Mouse (Mus musculus) layer of hippocampus, adult 2 months (tissue): Measurements from ENCODE around the gene Kif26a. TPM values are rescaled to one million over a fixed set of nuclear protein-coding genes. Genes with fewer than 3 reads are reported as not detected.

Experiments
- DNase-seq, 2 experiments: peaks; one replicate each; pipeline ENCODE4 v3.0.0; 2022; ENCODE audit warnings: low spot score in 2 of 2
- H3K27ac ChIP-seq: fragments of 200-600 bp; 2 replicates; pipeline ENCODE4 v1.8.1; 2022
- H3K4me3 ChIP-seq: fragments of 200-600 bp; 2 replicates; pipeline ENCODE4 v1.8.1; 2022; ENCODE audit warnings: mild to moderate bottlenecking
- CTCF ChIP-seq: fragments of 200-600 bp; conservative IDR thresholded peaks from 2 replicates; pipeline ENCODE4 v1.8.1; 2022; ENCODE audit warnings: antibody characterized with exemption, mild to moderate bottlenecking, moderate library complexity
- total RNA-seq, 2 experiments: library from RNA; stranded (reverse); gene quantifications; 2 replicates each; pipeline ENCODE4 v1.2.3; 2021

The Kif26a gene
- total RNA-seq, 2 experiments from 2014 or later, result 5.0 to 5.8 TPM

GRCm38 (mm10) chr12:112184390-112184789 lies 38.4 kb downstream of the Kif26a start:
- DNase-seq, result no peak
- TF ChIP-seq CTCF, result peak; percentile 20; the same call in 1 of the 2 replicates
- no peak overlapping the region for H3K4me3 ChIP-seq
- peak overlapping the region; percentile 46; the same call in 1 of the 2 replicates for H3K27ac ChIP-seq

DNA sequence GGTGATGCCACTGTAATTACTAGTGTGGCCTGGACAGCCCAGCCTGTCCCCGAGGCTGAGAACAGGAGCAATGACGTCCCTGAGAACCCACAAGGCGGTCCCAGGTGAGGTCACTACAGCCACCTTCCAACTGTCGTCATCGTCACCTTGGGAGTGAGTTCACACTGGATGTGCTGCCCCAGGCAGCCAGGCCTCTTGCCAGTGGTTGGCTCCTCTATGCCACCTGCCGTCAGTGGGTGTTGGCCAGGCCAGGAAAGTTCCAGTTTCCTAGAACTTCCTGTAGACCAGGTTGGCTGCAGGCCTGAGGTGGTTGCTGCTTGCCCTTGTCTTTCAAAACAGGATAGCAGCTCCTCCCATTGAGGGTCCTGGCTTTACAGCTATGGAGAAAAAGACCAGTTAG lies 40.9 kb downstream of the Kif26a start:
- Histone ChIP-seq H3K27ac (no peak overlapping the region), H3K4me3 (no peak overlapping the region)
- no peak for DNase-seq
- no peak for TF ChIP-seq CTCF

DNA sequence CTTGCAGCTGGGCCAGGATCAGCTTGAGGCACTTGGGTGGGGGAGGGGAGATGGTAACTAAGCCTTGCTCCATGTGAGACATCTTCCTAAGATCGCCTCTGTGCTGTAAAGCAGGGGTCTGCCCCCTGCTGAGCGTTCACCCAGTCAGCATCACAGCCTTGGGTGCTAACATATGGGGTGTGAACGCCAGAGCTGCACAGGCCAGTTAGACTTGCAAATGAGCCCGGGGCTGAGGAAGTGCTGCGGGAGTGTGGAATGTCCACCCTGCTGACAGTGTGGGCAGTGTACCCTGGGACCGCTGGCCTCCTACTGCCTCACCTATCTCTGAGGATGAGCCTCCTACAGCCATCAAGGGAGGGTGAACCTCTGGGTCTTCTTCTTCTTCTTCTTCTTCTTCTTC lies 45.7 kb downstream of the Kif26a start:
- TF ChIP-seq CTCF, result no peak
- Histone ChIP-seq H3K4me3 (no peak overlapping the region), H3K27ac (no peak overlapping the region)
- no peak for DNase-seq

DNA sequence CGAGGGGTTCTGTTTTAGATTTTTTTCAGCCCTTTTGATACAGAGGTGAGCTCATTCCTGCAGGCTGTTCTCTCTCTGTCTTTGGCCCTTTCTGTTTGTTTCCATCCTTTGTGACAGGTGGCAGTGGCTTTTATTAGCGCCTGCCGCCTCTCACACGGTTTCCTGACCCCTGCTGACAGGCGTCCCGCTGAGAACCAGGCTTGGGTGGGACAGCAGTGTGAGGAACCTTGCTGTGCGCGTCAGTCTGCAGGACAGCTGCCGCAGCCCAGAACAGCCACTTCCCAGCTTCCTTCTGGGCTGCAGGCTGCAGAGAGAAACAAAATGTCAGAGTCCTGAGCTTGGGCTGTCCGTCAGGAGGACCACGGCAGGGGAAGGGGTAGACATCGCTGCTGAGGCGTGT lies 49.0 kb downstream of the Kif26a start:
- Histone ChIP-seq H3K4me3 (no peak overlapping the region), H3K27ac (no peak overlapping the region)
- no peak for TF ChIP-seq CTCF
- DNase-seq, result no peak

DNA sequence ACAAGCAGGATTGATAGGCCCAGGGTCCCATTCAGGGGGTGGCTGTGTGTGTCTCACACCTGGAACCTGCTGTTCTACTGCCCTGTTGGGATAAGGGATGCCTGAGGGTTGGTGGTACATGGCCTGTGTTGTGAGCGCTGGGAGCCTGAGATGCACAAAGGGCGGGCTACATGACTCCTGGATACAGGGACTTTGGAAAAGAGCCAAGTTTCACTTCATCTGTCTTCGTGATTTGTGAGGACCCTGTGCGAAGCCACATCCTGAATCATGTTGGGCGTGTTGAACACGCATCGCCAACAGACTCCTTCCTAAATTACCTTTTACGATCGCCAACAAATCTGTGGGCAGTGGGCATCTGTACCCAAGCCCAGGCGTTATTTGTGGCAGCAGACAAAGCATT lies 50.6 kb downstream of the Kif26a start:
- no peak for TF ChIP-seq CTCF
- Histone ChIP-seq H3K4me3 (no peak overlapping the region), H3K27ac (no peak overlapping the region)
- no peak for DNase-seq

- no peak for TF ChIP-seq CTCF
- H3K4me3 ChIP-seq, result no peak overlapping the region
- H3K27ac ChIP-seq, result no peak overlapping the region
- DNase-seq, result peak in 1 of 2 experiments; percentile 8
These were observed 53.4 kb downstream of the Kif26a start for GRCm38 (mm10) chr12:112199363-112199762.

DNA sequence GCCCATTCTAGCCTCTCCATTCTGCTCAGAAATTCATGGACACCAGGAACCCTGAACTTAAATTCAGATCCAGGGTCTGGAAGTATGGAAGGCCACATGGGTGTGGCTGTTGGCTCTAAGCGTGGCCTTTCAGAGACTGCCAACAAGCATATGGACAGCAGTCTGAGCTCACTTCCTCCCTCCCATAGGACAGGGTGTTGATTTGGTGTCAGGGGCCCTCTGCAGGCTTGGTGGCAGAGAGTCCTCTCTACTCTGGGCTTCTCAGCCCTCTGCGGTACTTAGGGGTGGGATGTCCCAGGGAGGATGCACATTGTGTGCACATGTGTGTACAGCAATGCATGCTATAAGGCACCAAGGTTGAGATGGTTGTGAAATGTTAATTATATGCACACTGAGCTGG lies 54.0 kb downstream of the Kif26a start:
- DNase-seq, result no peak
- Histone ChIP-seq H3K4me3 (no peak overlapping the region), H3K27ac (no peak overlapping the region)
- TF ChIP-seq CTCF, result peak; percentile 27

DNA sequence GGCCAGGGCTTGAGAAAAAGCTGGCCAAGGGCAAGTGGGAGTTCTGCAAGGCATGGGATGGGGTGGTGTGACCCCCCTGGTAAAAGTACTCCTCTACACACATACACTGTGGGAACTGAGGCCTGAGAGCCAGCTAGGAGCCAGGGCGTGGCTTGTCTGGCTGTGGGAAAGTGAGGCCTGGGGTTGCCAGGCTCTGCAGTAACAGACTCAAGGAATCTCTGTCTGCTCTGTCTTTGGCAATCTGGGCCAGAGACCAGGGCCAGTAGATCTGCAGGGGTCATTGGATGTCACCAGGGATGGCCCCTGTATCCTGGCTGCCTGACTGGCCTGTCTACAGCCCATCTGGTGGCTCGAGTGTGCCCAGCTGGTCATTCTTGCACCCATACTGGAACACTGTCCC lies 61.2 kb downstream of the Kif26a start:
- no peak for TF ChIP-seq CTCF
- no peak overlapping the region for H3K27ac ChIP-seq

GRCm38 (mm10) chr12:112207734-112208133 lies 61.7 kb downstream of the Kif26a start:
- no peak for TF ChIP-seq CTCF
- H3K27ac ChIP-seq, result no peak overlapping the region
- DNase-seq, result no peak
- H3K4me3 ChIP-seq, result no peak overlapping the region

More for the DNA sequence above, 61.2 kb downstream of the Kif26a start:
- no peak for DNase-seq
- no peak overlapping the region for H3K4me3 ChIP-seq

- no peak for DNase-seq
- no peak overlapping the region for H3K27ac ChIP-seq
- TF ChIP-seq CTCF, result no peak
- H3K4me3 ChIP-seq, result no peak overlapping the region
These were observed 64.6 kb downstream of the Kif26a start for GRCm38 (mm10) chr12:112210622-112211021.

DNA sequence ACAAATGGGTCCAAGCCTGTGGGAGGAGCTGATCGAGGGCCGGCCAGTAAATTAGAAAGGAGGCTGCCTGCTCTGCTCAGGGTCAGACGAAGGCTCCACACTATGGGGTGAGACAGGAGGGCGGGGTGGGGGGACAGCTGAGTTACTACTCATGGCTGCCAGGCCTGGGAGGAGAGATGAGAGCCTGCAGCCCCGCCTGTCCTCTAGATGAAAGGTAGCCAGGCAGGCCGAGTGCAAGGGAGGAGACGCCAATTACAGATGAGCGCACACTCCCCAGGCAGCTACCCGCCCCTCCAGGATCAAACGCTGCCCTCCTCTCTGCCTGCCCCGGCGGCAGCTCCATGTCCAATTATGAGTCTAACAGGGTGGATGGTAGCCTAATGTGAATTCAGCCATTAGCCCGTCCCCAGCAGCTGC lies 68.4 kb downstream of the Kif26a start:
- no peak for TF ChIP-seq CTCF

GRCm38 (mm10) chr12:112215545-112215944 lies 69.5 kb downstream of the Kif26a start:
- no peak overlapping the region for H3K27ac ChIP-seq
- TF ChIP-seq CTCF, result no peak
- H3K4me3 ChIP-seq, result no peak overlapping the region
- DNase-seq, result no peak

More for the DNA sequence above, 68.4 kb downstream of the Kif26a start:
- Histone ChIP-seq H3K27ac (no peak overlapping the region), H3K4me3 (no peak overlapping the region)
- DNase-seq, result no peak

GRCm38 (mm10) chr12:112217021-112217420 lies 71.0 kb downstream of the Kif26a start:
- H3K27ac ChIP-seq, result no peak overlapping the region
- H3K4me3 ChIP-seq, result no peak overlapping the region
- no peak for TF ChIP-seq CTCF
- no peak for DNase-seq

DNA sequence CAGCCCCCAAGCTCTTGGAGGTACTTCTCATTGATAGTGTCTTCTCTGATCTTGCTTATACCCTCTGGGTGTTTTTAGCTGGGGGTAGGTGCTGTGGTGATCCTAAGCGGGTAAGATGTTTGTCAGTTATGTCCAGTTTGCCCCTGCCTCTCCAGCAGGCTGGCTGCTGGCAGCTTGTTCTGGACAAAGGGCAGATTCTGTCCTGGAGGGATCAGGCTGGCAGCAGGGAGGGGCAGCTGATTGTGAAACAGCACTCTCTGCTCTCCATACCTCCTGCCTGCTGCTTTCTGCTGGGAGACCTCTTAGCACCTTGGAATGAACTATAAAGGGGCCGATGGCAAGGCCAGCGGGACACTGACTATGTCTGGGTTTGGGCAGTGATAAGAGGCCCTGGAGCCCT lies 71.7 kb downstream of the Kif26a start:
- H3K4me3 ChIP-seq, result no peak overlapping the region
- no peak for DNase-seq
- no peak overlapping the region for H3K27ac ChIP-seq
- TF ChIP-seq CTCF, result no peak

GRCm38 (mm10) chr12:112221290-112221689 lies 75.3 kb downstream of the Kif26a start:
- TF ChIP-seq CTCF, result no peak
- DNase-seq, result no peak
- H3K4me3 ChIP-seq, result no peak overlapping the region
- H3K27ac ChIP-seq, result no peak overlapping the region
